Mouse (Mus musculus) spleen, embryonic (tissue): Measurements from ENCODE around the gene Ndufs7.
"Not testable (repeated sequence)": the region's sequence is repeated elsewhere in the genome, so short reads cannot be mapped to it uniquely, and the experiment has no call there.

ENCODE experiments used
- CTCF ChIA-PET: fragments of 350-600 bp; sonication (Branson Sonifier 250); formaldehyde crosslinking; loops from one replicate; lab custom pipeline; 2022; lab: Charles Lee

Ndufs7 gene

GRCm38 (mm10) chr10:80239791-80240190, 9.1 kb upstream of the Ndufs7 start:
- CTCF ChIA-PET: interaction anchor here (0.5 kb wide), 1 partner anchor 191 kb away, joined by 3 read pairs; no protein-coding TSS in a partner anchor

DNA sequence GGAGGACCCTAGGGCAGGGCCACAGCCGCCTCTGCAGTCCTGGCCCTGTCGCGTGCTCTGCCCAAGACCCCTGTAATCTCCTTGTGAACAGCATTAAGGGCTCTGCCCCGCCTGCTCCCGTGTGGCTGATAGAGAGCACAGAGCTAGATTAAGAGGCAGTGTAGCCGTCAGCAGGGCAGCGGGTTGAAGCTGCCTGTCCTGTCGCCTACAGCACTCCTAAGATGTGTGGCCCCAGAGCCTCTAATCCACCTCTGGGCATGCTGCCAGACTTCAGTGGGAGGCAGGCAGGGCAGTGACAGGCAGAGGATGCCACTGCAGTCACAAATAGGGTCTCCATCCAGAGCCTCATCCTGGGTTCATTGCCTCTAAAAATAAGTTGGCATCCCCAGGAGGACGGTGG, 6.8 kb upstream of the Ndufs7 start:
- CTCF ChIA-PET: interaction anchor here (0.6 kb wide), 2 partner anchors 328 to 713 kb away, joined by 3 to 4 read pairs; no protein-coding TSS in a partner anchor

GRCm38 (mm10) chr10:80242607-80243006, 6.3 kb upstream of the Ndufs7 start:
- CTCF ChIA-PET: interaction anchor here (0.6 kb wide), 1 partner anchor 713 kb away, joined by 3 read pairs; no protein-coding TSS in a partner anchor

- CTCF ChIA-PET: interaction anchor here (0.6 to 1.6 kb wide), 4 partner anchors 18 to 69 kb away, joined by 3 to 21 read pairs (median 10); no protein-coding TSS in a partner anchor
Measured at GRCm38 (mm10) chr10:80244791-80245399, 4.0 kb upstream of the Ndufs7 start.

DNA sequence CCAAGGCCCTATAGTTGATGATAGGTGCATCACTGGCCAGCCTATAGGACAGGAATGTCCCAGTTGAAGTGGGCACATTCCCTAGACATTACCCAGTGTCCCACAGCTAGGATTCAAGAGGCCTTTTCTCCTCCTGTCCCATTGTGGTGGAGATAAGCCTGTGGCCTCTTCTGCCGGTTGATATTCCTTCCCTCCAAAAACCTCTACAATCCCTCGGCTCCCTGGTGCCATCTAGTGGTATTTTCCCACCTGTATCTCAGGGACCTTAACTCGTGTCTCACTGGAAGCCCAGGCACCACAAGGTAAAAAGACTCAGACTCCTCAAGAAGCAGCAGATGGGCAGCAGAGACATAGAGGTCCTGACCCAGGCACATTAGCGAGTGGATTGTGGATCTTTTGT, 3.3 kb upstream of the Ndufs7 start:
- CTCF ChIA-PET: interaction anchor here (0.9 to 1.6 kb wide), 2 partner anchors 17 to 70 kb away, joined by 3 to 16 read pairs; no protein-coding TSS in a partner anchor

DNA sequence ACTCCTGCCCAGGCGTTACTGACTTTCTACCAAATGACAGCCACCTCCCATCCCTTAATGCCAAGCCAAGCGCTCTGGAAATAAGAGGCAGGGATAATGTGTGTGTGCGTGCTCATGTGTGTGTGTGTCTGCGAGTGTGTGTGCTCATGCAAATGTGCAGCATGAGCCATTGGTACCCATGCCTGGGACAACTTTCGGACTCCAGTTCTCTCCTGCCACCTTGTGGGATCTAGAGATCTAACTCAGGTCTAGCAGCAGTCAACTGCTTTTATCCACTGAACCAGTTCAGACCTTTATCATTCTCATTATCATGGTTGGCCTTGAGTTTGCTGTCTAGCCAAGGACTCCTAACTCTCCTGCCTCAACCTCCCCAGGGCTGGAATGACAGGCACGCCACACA, 1.1 kb upstream of the Ndufs7 start:
- CTCF ChIA-PET: interaction anchor here (1.6 kb wide), 1 partner anchor 47 kb away, joined by 4 read pairs; no protein-coding TSS in a partner anchor

- CTCF ChIA-PET: not testable (repeated sequence)
Measured at GRCm38 (mm10) chr10:80248437-80248836, 484 bp upstream of the Ndufs7 start.

DNA sequence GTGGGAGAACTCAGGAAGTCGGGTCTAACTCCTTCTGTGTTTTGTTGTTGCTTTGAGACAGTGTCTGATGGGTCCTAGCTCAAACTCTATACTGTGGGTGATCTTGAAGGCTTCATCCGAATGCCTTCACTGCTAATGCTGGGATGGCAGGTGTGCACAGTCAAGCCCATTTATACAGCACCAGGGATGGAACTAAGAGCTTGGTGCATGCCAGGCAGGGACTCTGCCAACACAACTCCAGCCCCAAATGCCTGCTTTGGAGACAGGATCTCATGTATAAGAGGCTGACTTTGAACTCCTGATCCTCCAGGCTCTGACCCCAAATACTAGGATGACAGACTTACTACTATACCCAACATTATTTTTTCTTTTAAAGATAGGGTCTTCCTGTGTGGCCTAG, 1.1 kb downstream of the Ndufs7 start:
- CTCF ChIA-PET: no interaction called here

GRCm38 (mm10) chr10:80250573-80250972, 1.7 kb downstream of the Ndufs7 start:
- CTCF ChIA-PET: no interaction called here

DNA sequence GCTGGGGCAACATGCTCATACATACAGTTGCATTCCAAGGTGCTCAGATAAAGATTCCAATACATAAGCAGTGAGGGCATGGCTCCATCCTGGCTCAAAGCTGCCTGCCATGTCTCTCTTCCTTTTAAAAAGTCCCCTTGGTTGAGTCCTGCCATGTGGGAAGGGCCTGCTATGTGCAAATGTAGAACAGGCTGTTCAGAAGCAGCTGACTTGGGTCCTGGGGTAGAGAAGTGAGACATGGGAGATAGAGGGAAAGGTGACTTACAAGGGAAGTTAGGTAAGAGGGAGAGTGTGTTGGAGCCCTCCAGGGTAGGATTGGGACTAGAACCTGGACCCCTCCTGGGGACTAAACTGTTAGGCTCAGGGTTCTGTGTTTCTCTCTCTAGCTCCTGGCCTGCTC, 3.1 kb downstream of the Ndufs7 start:
- CTCF ChIA-PET: no interaction called here

- CTCF ChIA-PET: no interaction called here
Measured at GRCm38 (mm10) chr10:80252493-80253274, 3.8 kb downstream of the Ndufs7 start.

- CTCF ChIA-PET: no interaction called here
Measured at GRCm38 (mm10) chr10:80253551-80253950, 4.6 kb downstream of the Ndufs7 start.

DNA sequence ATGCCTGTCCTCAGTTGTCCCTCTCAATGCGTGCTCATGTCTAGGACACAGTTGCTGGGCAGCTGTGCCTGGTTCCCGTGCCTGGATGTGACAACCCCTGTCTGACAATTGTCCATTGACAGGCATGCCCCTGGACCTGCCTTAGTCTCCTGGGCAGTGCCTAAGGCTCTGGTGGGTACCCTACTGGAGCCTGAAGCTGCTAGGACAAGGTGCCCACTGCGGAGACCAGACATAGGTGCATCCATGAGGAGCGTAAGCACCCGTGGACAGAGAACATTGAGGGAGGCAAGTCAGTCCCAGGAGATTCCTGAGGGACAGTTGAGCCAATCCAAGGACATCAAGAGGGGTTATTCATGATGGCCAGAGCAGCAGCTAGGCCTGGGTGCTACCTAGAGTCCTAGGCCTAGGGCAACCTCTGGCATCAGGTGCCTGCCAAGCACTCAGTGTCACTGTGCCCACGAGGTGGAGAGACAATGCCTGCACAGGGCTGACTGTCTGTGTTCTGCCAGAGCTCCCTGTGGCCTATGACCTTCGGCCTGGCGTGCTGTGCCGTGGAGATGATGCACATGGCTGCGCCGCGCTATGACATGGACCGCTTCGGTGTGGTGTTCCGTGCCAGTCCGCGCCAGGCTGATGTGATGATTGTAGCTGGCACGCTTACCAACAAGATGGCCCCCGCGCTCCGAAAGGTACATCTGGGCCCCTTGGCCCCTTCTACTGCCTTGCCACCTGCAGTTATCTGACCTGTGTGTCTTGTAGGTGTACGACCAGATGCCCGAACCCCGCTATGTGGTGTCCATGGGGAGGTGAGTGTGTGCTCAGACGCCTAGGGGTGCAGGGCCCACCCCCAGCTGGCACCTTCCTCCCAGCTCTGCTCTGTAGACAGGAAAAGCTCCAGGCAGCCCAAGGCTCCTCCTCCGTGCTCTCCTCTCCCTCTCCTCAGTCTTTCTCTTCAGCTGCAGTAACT, 5.7 kb downstream of the Ndufs7 start:
- CTCF ChIA-PET: no interaction called here

DNA sequence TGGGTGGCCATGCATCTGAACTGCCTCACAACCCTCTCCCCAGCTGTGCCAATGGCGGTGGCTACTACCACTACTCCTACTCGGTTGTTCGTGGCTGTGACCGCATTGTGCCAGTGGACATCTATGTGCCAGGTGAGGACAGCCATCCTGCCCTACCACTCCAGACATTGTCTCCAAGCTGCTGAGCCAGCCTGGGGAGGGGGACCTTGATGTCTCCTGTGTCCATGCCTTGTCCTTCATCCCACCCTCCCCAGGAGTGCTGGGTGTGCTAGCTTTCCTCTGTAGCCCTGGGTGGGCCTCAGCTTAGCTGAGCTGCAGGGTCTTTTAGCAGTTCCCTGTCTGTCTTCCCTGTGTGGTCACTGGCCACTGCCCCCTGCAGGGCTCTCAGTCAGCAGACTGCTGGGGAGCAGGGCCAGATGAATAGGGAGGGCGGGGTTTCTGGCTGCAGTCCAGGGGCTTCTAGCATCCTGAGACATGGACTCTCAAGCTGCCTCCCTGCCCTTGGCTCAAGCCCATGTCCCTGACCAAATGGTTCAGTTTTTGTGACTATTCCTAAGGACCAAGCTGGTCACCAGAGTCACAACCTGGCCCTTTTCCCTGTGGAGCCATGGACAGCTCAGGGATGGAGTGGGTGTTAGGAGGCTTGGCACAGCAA, 7.1 kb downstream of the Ndufs7 start:
- CTCF ChIA-PET: no interaction called here

- CTCF ChIA-PET: interaction anchor here (0.7 kb wide), 1 partner anchor 87 kb away, joined by 6 read pairs; no protein-coding TSS in a partner anchor
Measured at GRCm38 (mm10) chr10:80257936-80258335, 9.0 kb downstream of the Ndufs7 start.

GRCm38 (mm10) chr10:80258752-80259462, 10.0 kb downstream of the Ndufs7 start:
- CTCF ChIA-PET: no interaction called here

- CTCF ChIA-PET: no interaction called here
Measured at GRCm38 (mm10) chr10:80259463-80259805, 10.5 kb downstream of the Ndufs7 start.

DNA sequence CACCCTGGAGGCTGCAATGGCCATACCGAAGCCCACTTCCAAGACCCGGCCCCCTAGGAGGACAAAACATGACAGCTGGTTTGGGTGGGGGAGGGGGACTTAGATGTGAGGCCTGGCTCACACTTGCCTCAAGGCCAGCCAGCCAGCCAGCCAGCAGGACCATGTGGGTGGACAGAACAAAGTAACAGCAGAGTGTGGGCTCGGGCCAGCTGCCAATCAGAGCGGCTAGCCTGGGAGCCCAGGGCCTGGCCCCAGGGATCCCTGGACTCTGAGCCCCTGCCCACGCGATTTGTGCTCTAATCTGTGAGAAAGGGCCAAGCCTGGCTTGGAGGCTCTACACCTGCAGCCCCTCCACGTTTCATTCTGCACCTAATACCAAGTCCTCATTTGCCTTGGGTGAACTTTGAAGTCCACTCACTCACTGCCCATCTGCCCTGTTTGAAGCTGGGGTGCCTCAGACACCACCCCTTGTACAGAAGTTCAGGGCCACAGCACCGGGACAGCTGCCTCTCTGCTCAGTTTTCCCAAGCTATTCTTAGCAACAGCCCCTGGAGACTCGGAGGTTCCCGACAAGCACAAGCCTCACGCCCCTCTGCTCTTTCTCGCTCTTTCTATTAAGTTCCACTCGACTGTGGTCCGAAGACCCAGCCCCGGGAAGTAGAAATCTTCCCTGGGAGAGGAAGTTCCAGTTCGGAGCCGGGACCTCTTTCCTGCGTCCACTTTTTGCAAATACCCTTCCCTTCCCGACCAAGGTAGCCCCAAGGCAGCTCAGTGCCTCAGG, 11.1 kb downstream of the Ndufs7 start:
- CTCF ChIA-PET: no interaction called here
